Mouse (Mus musculus): ENCODE results near the gene Il3.

Gene Il3

GRCm38 (mm10) chr11:54271437-54271949 is 4.4 kb upstream of the Il3 start:
- no peak for DNase-seq

GRCm38 (mm10) chr11:54269191-54269896 is 2.3 kb upstream of the Il3 start:
- no peak for DNase-seq

- DNase-seq = peak; percentile 80
Measured at GRCm38 (mm10) chr11:54264542-54264941, 2.5 kb downstream of the Il3 start.

- DNase-seq = no peak
Measured at GRCm38 (mm10) chr11:54263405-54264031, 3.6 kb downstream of the Il3 start.

GRCm38 (mm10) chr11:54256624-54257376 is 10.3 kb downstream of the Il3 start:
- peak; percentile 92 for DNase-seq

- peak; percentile 47 for DNase-seq
Measured at GRCm38 (mm10) chr11:54254114-54254513, 13.0 kb downstream of the Il3 start.

GRCm38 (mm10) chr11:54250575-54250974 is 16.5 kb downstream of the Il3 start:
- peak; percentile 81 for DNase-seq

- DNase-seq = peak; percentile 72
Measured at GRCm38 (mm10) chr11:54249748-54250147, 17.3 kb downstream of the Il3 start.

GRCm38 (mm10) chr11:54248940-54249717 is 17.9 kb downstream of the Il3 start, which contains the start of gene Csf2:
Csf2 (minus strand) TSS chr11:54249667.
- DNase-seq = peak; percentile 44

- DNase-seq = peak; percentile 76
Measured at GRCm38 (mm10) chr11:54247251-54247950, 19.7 kb downstream of the Il3 start.

GRCm38 (mm10) chr11:54244465-54244864 is 22.6 kb downstream of the Il3 start:
- no peak for DNase-seq

GRCm38 (mm10) chr11:54242494-54242893 is 24.6 kb downstream of the Il3 start:
- DNase-seq = no peak

- peak; percentile 84 for DNase-seq
Measured at GRCm38 (mm10) chr11:54236939-54237338, 30.1 kb downstream of the Il3 start.

GRCm38 (mm10) chr11:54227478-54227877 is 39.6 kb downstream of the Il3 start:
- DNase-seq = no peak

- DNase-seq = no peak
Measured at GRCm38 (mm10) chr11:54224475-54224986, 42.5 kb downstream of the Il3 start.

- no peak for DNase-seq
Measured at GRCm38 (mm10) chr11:54223637-54224474, 43.2 kb downstream of the Il3 start.

GRCm38 (mm10) chr11:54219903-54220740 is 47.0 kb downstream of the Il3 start:
- DNase-seq = no peak

- DNase-seq = no peak
Measured at GRCm38 (mm10) chr11:54219191-54219590, 47.9 kb downstream of the Il3 start.

GRCm38 (mm10) chr11:54217384-54217783 is 49.7 kb downstream of the Il3 start:
- no peak for DNase-seq

GRCm38 (mm10) chr11:54216091-54216490 is 51.0 kb downstream of the Il3 start:
- DNase-seq = no peak

Measured in lung, postnatal 36 days (tissue).